Mouse (Mus musculus): ENCODE results near the gene Bcor. TPM values are rescaled to one million over a fixed set of nuclear protein-coding genes. Genes with fewer than 3 reads are reported as not detected.

Gene Bcor
- polyA plus RNA-seq, 1 experiment, result 11.1 TPM

GRCm38 (mm10) chrX:11988191-11988896, 171.8 kb downstream of the Bcor start:
- TF ChIP-seq GATA1 (IDR thresholded peaks at IDR 0.05; ENCODE audit: borderline replicate concordance, low read length), result no peak
- no peak for TF ChIP-seq FLI1 (IDR thresholded peaks at IDR 0.05; ENCODE audit: low read length)
- peaks cover 8% of the 10 kb centered on the region for H3K27me3 ChIP-seq (replicated peaks)
- H3K4me3 ChIP-seq (replicated peaks), result no peak overlapping the region
- H3K4me1 ChIP-seq, result peaks cover 32% of the 10 kb centered on the region
- H3K9me3 ChIP-seq, result no peaks in the 10 kb centered on the region
- no peaks in the 10 kb centered on the region for H3K36me3 ChIP-seq (replicated peaks; ENCODE audit: low read length)

GRCm38 (mm10) chrX:11987602-11988001, 172.6 kb downstream of the Bcor start:
- no peak overlapping the region for H3K4me3 ChIP-seq (replicated peaks)
- peaks cover 31% of the 10 kb centered on the region for H3K4me1 ChIP-seq
- H3K9me3 ChIP-seq, result no peaks in the 10 kb centered on the region
- TF ChIP-seq FLI1 (IDR thresholded peaks at IDR 0.05; ENCODE audit: low read length) (no peak), GATA1 (IDR thresholded peaks at IDR 0.05; ENCODE audit: borderline replicate concordance, low read length) (no peak)
- H3K36me3 ChIP-seq (replicated peaks; ENCODE audit: low read length), result no peaks in the 10 kb centered on the region
- peaks cover 10% of the 10 kb centered on the region for H3K27me3 ChIP-seq (replicated peaks)
